Mouse (Mus musculus) frontal cortex, adult 2 months (tissue): Measurements from ENCODE around the gene Igsf9. TPM values are rescaled to one million over a fixed set of nuclear protein-coding genes. Genes with fewer than 3 reads are reported as not detected.

ENCODE experiments used
- DNase-seq, 2 experiments: peaks; one replicate each; pipeline ENCODE4 v3.0.0; 2022; ENCODE audit warnings: low spot score in 1 of 2; ENCODE audit errors: extremely low spot score in 1 of 2
- polyA plus RNA-seq: library from polyadenylated mRNA; depleted of rRNA; stranded (reverse); fragments of >200 nt; gene quantifications from 2 replicates; pipeline ENCODE4 v1.2.3, GENCODE M21; 2012; rRNA removed

Igsf9 gene
- 13.3 and 16.3 TPM in 2 replicates for polyA plus RNA-seq

DNA sequence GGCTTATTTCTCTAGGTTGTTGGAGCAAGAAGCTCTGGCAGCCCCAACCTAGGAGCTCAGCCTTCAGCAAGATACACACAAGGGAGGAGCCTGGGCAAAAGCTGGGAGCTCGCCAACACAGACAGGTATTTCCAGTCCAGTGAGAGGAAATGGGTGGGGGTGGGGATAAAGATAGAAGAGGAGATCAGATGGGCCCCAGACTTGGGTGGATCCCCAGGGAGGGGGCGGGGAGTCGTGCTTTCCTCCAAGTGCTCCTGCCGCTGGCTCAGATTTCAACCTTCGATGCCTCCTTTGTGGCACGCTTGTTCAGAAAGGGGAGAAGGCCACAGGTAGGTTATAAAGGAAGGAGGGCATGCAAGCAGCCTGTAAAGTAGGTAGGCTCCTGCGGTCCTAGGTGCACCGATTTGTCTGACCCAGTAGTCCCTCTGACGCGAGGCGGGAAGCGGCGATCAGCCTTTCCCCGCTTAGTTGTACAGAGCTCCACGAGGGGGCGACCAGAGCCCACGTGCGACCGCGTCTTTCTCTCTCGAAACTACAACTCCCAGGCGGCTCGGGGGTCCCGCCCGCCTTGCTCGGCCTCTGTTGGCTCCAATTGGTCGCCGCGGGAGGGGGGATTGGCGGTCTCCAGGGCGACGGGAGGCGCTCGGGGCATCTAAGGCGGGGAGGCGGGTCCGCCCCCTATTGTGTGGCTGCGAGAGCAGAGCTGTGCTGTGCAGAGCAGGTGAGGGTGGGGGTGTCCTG is at the start of gene Igsf9:
Igsf9 (plus strand) TSS at position 249 of the 741 bp plus-strand sequence.
- peak; percentile 91 to 94 for DNase-seq

GRCm38 (mm10) chr1:172431836-172432586 is 49.6 kb upstream of the Igsf9 start:
- DNase-seq, result no peak

GRCm38 (mm10) chr1:172432587-172432955 is 49.0 kb upstream of the Igsf9 start:
- no peak for DNase-seq

GRCm38 (mm10) chr1:172433012-172433850 is 48.4 kb upstream of the Igsf9 start:
- DNase-seq, result no peak

- no peak for DNase-seq
These were observed 47.8 kb upstream of the Igsf9 start for GRCm38 (mm10) chr1:172433851-172434165.

DNA sequence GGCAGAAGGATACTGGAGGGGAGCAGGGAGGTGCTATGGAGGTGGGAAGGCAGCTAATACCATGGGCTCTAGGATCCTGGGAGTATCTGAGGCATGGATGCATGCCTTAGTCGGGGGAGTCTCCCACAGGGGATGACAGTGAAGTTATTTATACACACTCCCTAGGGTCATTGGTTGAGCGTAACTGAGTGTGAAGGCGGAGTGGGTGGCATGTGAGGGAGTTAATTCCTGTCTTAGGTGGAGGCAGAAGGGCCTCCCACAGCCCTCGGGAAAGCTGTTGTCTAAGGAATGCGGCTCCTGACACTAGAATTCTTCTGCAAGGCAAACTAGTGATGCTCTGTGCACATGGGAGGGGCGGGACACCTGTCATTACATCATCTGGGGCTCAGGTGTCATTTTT is 44.8 kb upstream of the Igsf9 start:
- no peak for DNase-seq

DNA sequence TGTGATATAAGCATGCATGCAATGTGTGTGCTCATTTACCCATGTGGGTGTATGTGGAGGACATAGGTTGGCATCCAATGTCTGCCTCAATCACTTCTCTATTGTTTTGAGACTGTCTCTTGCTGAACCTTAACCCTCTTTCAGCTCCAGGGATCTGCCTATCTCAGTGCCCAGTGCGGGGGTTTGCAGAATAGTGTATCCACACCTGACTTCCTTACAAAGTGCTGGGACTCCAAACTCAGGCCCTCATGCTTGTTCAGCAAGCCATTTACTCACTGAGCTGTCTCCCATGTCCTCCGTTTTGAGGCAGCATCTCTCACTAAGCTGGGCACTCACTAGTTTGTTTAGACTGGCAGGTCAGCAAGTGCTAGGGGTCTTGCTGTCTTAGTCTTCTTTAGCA is 43.0 kb upstream of the Igsf9 start:
- DNase-seq, result no peak

DNA sequence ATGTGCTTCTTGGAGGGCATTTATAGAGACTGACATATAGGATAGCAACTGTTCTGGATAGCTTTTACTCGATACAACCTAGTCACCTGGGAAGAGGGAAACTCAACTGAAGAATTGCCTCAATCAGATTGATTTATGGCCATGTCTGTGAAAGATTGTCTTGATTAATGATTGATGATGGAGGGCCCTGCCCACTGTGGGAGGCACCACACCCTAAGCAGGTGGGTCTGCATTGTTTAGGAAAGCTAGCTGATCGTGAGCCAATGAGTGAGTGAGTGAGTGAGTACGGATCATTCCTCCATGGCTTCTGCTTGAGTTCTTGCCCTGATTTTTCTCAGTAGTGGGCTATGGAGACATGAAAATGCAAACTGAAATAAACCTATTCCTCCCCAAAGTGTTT is 41.1 kb upstream of the Igsf9 start:
- no peak for DNase-seq

DNA sequence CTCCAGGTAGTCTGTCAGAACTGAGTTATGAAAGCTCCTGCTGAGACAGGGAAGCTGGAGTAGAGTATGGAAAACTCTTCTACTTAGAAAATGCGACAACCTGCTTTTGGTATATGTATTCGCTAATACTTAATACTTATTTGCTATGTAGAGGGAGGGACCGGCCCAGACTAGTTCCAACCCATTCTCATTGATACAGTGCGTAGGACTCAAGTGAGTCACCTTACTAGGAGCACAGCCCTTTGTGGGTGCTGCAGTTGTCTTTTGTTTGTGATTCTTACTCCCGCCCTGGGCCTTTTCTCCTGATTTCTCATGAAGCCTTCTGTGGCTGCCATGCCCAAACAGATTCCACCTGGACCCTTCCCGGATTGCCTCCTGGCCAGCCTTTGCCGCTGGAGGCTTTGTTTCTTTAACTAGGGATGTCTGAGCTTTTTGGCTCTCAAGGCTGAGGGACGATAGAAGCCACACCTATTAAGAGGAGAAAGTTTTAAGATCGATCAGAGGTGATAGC is 39.6 kb upstream of the Igsf9 start:
- DNase-seq, result no peak

GRCm38 (mm10) chr1:172450226-172450625 is 31.4 kb upstream of the Igsf9 start:
- DNase-seq, result no peak

DNA sequence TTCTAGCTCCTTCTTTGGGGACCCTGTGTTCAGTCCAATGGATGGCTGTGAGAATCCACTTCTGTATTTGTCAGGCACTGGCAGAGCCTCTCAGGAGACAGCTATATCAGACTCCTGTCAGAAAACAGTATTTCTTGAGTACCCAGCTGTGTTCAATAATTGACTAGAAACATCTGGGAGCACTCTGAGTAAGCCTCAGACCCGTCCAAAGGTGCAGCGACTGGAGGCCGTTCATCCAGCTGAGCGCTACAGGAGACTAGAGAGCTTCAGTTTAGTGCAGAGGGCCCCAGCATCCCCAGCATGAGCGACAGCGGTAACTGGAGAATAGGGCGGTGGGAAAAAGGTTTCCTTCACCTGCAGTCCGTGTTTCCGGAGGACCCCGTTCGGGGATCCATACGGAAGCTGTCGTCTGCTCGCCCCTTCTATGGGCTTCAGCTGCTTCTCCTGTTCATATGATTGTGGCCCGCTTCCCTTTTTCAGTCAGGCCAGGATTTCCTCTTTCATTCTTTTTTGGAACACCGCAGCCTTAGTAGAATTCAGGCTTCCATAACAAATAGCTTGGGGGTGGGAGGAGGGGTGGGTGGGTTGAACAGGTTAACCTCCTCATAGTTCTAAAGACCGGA is 30.6 kb upstream of the Igsf9 start:
- no peak for DNase-seq

DNA sequence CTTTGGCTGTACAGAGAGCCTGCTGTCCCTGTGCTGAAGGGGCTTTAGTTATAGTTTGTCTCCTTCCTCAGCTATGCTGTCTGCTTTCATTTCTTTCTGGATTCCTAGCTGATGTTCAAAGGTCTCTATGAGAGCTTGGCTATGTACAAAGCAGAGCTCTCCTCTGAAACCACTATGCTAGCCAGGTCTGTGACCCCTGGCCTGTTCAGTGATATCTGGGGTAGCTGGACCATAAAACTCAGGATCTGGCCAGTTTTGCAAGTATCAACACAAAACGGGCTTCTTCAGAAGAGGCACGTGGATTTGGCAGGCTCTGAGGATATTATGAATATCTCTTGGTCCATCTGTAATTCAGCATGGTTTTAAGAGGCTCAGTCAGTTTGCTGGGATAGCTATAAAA is 28.7 kb upstream of the Igsf9 start:
- no peak for DNase-seq

- DNase-seq, result no peak
These were observed 27.8 kb upstream of the Igsf9 start for GRCm38 (mm10) chr1:172453810-172454209.

GRCm38 (mm10) chr1:172455416-172455815 is 26.2 kb upstream of the Igsf9 start:
- DNase-seq, result no peak

DNA sequence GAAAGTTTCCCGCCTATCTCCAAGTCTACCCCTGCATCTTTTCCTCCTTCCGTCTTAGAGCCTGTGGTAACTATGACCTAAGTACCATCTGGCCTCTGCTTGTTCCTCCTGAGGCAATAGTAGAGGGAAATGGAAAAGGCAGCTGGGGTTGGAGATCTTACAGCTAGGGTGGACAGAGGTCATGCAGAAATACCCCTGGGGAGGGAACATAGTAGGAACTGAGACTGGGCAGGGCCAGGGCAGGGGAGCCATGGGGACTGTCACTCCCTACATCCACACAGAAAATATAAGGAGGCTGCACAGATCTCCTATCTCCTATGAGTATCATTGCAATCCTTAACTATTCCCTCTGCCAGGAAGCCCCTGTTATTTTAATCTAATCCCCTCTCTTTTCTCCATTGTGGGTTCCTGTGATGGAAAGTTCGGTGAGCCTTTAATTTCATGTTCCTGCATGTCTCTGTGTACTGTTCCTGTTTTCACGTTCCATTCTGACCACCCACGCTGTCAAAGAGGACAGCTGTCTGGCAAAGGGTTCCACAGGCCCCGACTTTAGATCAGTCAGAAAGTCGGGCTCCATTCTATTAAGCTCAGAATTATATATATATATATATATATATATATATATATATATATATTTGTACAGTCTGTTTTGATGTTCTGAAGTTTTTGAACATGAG is 25.4 kb upstream of the Igsf9 start:
- DNase-seq, result no peak

DNA sequence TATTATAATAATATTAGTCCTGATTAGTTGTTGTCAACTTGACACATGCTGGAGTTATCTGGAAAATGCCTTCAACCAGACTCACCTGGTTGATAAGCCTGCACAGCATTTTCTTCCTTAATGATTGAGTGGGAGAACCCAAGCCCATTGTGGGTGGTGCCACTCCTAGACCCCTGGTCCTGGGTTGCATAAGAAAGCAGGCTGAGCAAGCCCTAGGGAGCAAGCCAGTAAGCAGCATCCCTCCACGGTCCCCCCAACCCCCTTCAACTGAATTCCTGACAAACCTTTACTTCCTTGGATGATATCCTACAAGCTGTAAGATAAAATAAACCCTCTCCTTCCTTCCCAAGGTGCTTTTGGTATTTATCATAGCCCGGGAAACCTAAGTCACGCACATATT is 24.4 kb upstream of the Igsf9 start:
- no peak for DNase-seq

DNA sequence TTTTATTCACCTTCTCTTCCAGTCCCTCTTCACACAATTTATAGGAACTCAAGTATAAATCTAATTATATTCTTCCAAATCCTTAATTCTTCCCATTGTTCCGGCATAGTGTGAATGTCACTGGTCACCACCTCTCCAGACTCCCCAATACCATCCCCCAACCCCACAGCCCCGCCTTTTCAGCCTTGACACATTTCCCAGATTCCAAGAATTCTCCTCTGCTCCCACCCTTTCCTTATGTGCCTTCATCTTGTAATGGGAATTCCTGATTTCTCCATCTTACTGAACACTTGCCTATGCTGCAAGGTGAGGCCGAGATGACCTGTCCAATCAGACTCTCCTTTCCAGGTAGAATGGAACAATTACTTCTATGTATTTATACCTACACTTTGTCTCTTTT is 23.5 kb upstream of the Igsf9 start:
- no peak for DNase-seq

DNA sequence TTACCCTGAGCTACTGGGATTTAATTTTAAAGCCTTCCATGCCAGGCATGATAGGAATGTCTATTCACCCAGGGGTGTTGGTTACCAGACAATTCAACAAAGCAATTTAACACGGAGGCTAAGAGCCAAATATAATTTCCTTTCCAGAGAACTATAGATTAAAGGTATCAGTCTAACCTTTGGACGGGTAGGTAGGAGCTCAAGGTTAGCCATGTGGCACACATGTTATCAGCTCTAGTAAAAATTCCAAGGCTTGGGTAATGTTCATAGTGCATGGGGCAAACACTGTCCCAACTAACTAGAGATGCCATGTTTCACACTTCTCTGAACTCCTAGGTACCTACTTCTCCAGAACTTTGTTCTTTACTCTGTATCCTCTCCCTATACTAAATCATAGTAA is 20.0 kb upstream of the Igsf9 start:
- no peak for DNase-seq

GRCm38 (mm10) chr1:172462534-172462933 is 19.1 kb upstream of the Igsf9 start:
- DNase-seq, result no peak
